Mouse (Mus musculus): ENCODE measurements around the gene Trim54. TPM values are rescaled to one million over a fixed set of nuclear protein-coding genes. Genes with fewer than 3 reads are reported as not detected.

Gene Trim54
- polyA plus RNA-seq, 1 experiment from 2014 or later = not detected

- no peaks in the 10 kb centered on the region for H3K9me3 ChIP-seq (replicated peaks; ENCODE audit: control insufficient read depth, low read length, poor library complexity, severe bottlenecking)
- peak within 1 kb of the TSS; percentile 85 for H3K4me2 ChIP-seq (ENCODE audit: low read length)
- H3K36me3 ChIP-seq (ENCODE audit: control insufficient read depth, insufficient read depth, low read length) = peaks cover 18% of the 10 kb centered on the region
- peaks cover 12% of the 10 kb centered on the region for H3K4me1 ChIP-seq (ENCODE audit: control insufficient read depth, insufficient read depth, low read length)
- H3K27me3 ChIP-seq (ENCODE audit: control insufficient read depth, insufficient read depth, low read depth, low read length) = no peaks in the 10 kb centered on the region
- H3K27ac ChIP-seq (ENCODE audit: low read length) = peak within 1 kb of the TSS; percentile 71
- peak within 1 kb of the TSS; percentile 61 for H3K4me3 ChIP-seq (ENCODE audit: low read depth, low read length)
- H3K9ac ChIP-seq (ENCODE audit: low read depth, low read length) = peak within 1 kb of the TSS; percentile 74
- WGBS = under 1% methylated on average over 19 of the region's 19 CpGs
- peak; percentile 97 for ATAC-seq
These were observed 37.6 kb downstream of the Trim54 start, which contains the start of gene Mpv17 for GRCm38 (mm10) chr5:31154152-31154553. TSS of gene Mpv17 (minus strand) at chr5:31154251.

GRCm38 (mm10) chr5:31162462-31162861 lies 46.0 kb downstream of the Trim54 start:
- Histone ChIP-seq H3K4me1 (ENCODE audit: control insufficient read depth, insufficient read depth, low read length) (no peaks in the 10 kb centered on the region), H3K27ac (ENCODE audit: low read length) (no peak overlapping the region), H3K9me3 (replicated peaks; ENCODE audit: control insufficient read depth, low read length, poor library complexity, severe bottlenecking) (no peaks in the 10 kb centered on the region), H3K9ac (ENCODE audit: low read depth, low read length) (no peak overlapping the region), H3K27me3 (ENCODE audit: control insufficient read depth, insufficient read depth, low read depth, low read length) (no peaks in the 10 kb centered on the region), H3K36me3 (ENCODE audit: control insufficient read depth, insufficient read depth, low read length) (peaks cover 47% of the 10 kb centered on the region), H3K4me2 (ENCODE audit: low read length) (no peak overlapping the region), H3K4me3 (ENCODE audit: low read depth, low read length) (no peak overlapping the region)
- no peak for ATAC-seq

DNA sequence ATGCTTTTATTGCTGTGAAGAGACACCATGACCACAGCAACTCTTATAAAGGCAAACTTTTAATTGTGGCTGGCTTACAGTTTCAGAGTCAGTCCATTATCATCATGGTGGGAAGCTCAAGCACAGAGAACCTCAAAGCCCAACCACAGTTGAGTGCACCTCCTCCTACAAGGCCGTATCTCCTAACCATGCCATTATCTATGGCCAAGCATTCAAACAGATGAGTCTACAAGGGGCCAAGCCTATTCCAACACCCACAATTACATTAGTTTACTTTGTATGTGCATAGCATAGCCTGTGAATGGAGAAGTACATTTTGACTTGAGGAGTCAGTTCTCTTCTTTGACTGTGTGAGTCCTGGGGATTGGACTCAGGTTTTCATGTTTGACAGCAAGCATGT lies 48.4 kb downstream of the Trim54 start:
- 100% methylated on average over 1 of the region's 1 CpGs for WGBS
- H3K27ac ChIP-seq (ENCODE audit: low read length) = no peak overlapping the region
- no peaks in the 10 kb centered on the region for H3K4me1 ChIP-seq (ENCODE audit: control insufficient read depth, insufficient read depth, low read length)
- H3K4me3 ChIP-seq (ENCODE audit: low read depth, low read length) = no peak overlapping the region
- H3K9me3 ChIP-seq (replicated peaks; ENCODE audit: control insufficient read depth, low read length, poor library complexity, severe bottlenecking) = no peaks in the 10 kb centered on the region
- no peak overlapping the region for H3K4me2 ChIP-seq (ENCODE audit: low read length)
- no peak overlapping the region for H3K9ac ChIP-seq (ENCODE audit: low read depth, low read length)
- ATAC-seq = no peak
- peaks cover 39% of the 10 kb centered on the region for H3K36me3 ChIP-seq (ENCODE audit: control insufficient read depth, insufficient read depth, low read length)
- no peaks in the 10 kb centered on the region for H3K27me3 ChIP-seq (ENCODE audit: control insufficient read depth, insufficient read depth, low read depth, low read length)

DNA sequence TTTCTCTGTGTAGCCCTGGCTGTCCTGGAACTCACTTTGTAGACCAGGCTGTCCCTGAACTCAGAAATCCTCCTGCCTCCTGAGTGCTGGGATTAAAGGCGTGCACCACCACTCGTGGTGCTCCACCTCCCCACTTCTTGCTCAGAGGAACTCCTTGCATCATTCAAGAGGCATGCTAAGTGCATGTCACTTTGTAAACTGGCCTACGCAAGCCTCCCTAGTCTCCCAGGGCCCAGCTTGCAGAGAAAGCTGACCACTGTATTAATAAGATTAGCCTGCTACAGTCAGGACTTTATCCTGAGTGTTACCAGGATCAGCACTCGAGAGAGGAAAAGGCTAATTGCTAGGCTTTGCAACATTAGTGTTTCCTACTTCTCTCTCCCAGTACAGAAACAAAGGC lies 52.1 kb downstream of the Trim54 start:
- H3K4me2 ChIP-seq (ENCODE audit: low read length) = no peak overlapping the region
- H3K9me3 ChIP-seq (replicated peaks; ENCODE audit: control insufficient read depth, low read length, poor library complexity, severe bottlenecking) = no peaks in the 10 kb centered on the region
- no peak overlapping the region for H3K9ac ChIP-seq (ENCODE audit: low read depth, low read length)
- peaks cover 37% of the 10 kb centered on the region for H3K36me3 ChIP-seq (ENCODE audit: control insufficient read depth, insufficient read depth, low read length)
- no peak overlapping the region for H3K27ac ChIP-seq (ENCODE audit: low read length)
- no peak overlapping the region for H3K4me3 ChIP-seq (ENCODE audit: low read depth, low read length)
- no peaks in the 10 kb centered on the region for H3K27me3 ChIP-seq (ENCODE audit: control insufficient read depth, insufficient read depth, low read depth, low read length)
- WGBS = 93% methylated on average over 4 of the region's 4 CpGs
- no peak for ATAC-seq
- no peaks in the 10 kb centered on the region for H3K4me1 ChIP-seq (ENCODE audit: control insufficient read depth, insufficient read depth, low read length)

DNA sequence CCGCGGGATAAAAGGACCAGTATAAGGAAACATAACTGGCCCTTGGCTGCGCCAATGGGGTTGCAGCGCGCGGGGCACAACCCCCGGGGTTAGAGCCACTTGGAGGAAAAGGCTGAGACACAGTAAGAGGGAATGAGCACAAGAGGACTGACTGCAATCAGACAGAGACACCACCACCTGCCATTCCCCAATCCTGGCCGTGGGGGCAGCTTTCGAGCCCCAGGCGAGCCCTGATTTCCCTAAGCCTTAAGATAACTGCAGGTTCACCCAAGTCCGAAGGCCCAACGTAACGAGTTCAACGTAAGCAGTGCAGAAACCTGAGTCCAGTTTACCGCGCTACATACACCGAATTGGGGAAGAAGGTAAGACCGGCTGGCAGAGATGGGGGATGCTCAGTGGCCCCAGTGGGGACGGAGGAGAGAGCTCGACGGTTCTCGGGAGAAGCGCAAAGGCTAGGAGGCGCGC lies 62.8 kb downstream of the Trim54 start:
- Histone ChIP-seq H3K9ac (ENCODE audit: low read depth, low read length) (peak overlapping the region; percentile 82), H3K4me1 (ENCODE audit: control insufficient read depth, insufficient read depth, low read length) (peaks cover 9% of the 10 kb centered on the region), H3K4me2 (ENCODE audit: low read length) (peak overlapping the region; percentile 93), H3K27ac (ENCODE audit: low read length) (peak overlapping the region; percentile 96), H3K4me3 (ENCODE audit: low read depth, low read length) (peak overlapping the region; percentile 87), H3K27me3 (ENCODE audit: control insufficient read depth, insufficient read depth, low read depth, low read length) (no peaks in the 10 kb centered on the region), H3K36me3 (ENCODE audit: control insufficient read depth, insufficient read depth, low read length) (no peaks in the 10 kb centered on the region), H3K9me3 (replicated peaks; ENCODE audit: control insufficient read depth, low read length, poor library complexity, severe bottlenecking) (no peaks in the 10 kb centered on the region)
- peak; percentile 76 for ATAC-seq
- under 1% methylated on average over 25 of the region's 25 CpGs for WGBS

DNA sequence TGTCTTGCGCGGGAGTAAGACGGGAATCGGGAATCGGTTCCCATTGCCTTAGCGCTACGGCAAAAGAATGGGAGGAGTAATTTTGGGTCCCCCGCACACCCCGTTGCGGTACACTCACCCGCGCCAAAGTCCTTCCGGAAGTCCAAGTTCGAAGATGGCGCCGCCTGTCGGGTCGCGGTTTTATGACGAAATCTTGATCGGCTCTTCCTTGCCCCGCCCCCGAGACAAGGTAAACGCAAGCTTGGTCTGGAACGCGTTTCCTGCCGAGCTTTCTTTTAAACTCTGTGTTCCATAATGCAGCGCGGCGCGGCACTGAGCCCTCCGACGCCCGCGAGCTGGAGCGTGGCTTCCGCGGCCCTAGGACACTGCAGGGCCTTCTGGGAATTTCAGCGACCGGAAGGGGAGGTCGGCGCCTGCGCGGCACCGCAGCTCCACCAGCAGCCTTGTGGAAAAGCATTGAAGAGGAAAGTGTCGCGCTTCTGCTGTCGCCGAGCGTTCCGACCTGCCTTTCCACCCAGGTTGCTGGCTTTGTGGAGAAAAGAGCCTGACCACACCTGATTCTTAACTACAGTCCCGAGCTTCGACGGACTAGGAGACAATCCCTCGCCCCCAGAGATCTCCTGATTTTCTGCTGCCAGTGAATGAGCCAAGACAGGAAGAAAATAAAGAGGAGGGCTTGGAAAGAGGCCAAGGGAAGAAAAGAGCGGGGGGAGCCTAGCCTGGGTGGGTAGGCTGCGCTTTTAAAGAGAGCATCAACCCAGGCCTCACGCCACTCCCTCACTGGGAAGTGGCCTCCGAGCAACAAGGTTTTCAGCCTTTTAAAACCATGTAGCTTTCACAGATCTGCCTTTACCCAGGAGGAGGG lies 63.5 kb downstream of the Trim54 start, which contains the start of the genes Gm29609 and Gtf3c2:
Gm29609 (minus strand) TSS at position 146 of the 865 bp plus-strand sequence.
Gtf3c2 (minus strand) TSS at position 379 of the 865 bp plus-strand sequence.
- H3K9me3 ChIP-seq (replicated peaks; ENCODE audit: control insufficient read depth, low read length, poor library complexity, severe bottlenecking) = no peaks in the 10 kb centered on the region
- WGBS = under 1% methylated on average over 59 of the region's 59 CpGs
- peak; percentile 99 for ATAC-seq
- H3K27ac ChIP-seq (ENCODE audit: low read length) = peak within 1 kb of the TSS; percentile 96
- H3K4me3 ChIP-seq (ENCODE audit: low read depth, low read length) = peak within 1 kb of the TSS; percentile 87
- no peaks in the 10 kb centered on the region for H3K36me3 ChIP-seq (ENCODE audit: control insufficient read depth, insufficient read depth, low read length)
- peaks cover 9% of the 10 kb centered on the region for H3K4me1 ChIP-seq (ENCODE audit: control insufficient read depth, insufficient read depth, low read length)
- peak within 1 kb of the TSS; percentile 93 for H3K4me2 ChIP-seq (ENCODE audit: low read length)
- H3K9ac ChIP-seq (ENCODE audit: low read depth, low read length) = peak within 1 kb of the TSS; percentile 82
- no peaks in the 10 kb centered on the region for H3K27me3 ChIP-seq (ENCODE audit: control insufficient read depth, insufficient read depth, low read depth, low read length)

GRCm38 (mm10) chr5:31181183-31181770 lies 64.8 kb downstream of the Trim54 start:
- no peak for ATAC-seq

DNA sequence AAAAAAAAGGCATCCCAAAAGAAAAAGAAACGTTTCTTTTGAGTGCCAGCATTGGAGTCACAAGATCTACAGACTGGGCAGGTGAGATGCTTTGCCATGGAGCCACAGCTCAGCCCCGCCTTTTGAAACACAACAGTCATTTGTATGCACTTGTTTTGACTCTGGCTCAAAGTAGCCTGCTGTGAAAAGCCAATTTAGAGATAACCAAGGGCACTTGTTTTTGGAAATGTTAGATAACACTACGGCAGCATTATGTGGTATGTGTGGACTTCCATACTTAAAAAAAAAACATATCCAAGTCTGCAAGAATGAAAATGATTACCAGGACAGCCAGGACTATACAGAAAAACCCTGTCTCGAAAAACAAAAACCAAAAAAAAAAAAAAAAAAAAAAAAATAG lies 67.2 kb downstream of the Trim54 start:
- no peak overlapping the region for H3K27ac ChIP-seq (ENCODE audit: low read length)
- no peaks in the 10 kb centered on the region for H3K27me3 ChIP-seq (ENCODE audit: control insufficient read depth, insufficient read depth, low read depth, low read length)
- H3K36me3 ChIP-seq (ENCODE audit: control insufficient read depth, insufficient read depth, low read length) = peaks cover 13% of the 10 kb centered on the region
- H3K4me1 ChIP-seq (ENCODE audit: control insufficient read depth, insufficient read depth, low read length) = peaks cover 8% of the 10 kb centered on the region
- no peak overlapping the region for H3K4me2 ChIP-seq (ENCODE audit: low read length)
- no peak overlapping the region for H3K4me3 ChIP-seq (ENCODE audit: low read depth, low read length)
- WGBS = 67% methylated on average over 4 of the region's 4 CpGs
- H3K9ac ChIP-seq (ENCODE audit: low read depth, low read length) = no peak overlapping the region
- H3K9me3 ChIP-seq (replicated peaks; ENCODE audit: control insufficient read depth, low read length, poor library complexity, severe bottlenecking) = no peaks in the 10 kb centered on the region
- no peak for ATAC-seq

More at GRCm38 (mm10) chr5:31181183-31181770, 64.8 kb downstream of the Trim54 start:
- no peaks in the 10 kb centered on the region for H3K36me3 ChIP-seq (ENCODE audit: control insufficient read depth, insufficient read depth, low read length)
- no peak overlapping the region for H3K9ac ChIP-seq (ENCODE audit: low read depth, low read length)
- H3K9me3 ChIP-seq (replicated peaks; ENCODE audit: control insufficient read depth, low read length, poor library complexity, severe bottlenecking) = no peaks in the 10 kb centered on the region
- no peak overlapping the region for H3K27ac ChIP-seq (ENCODE audit: low read length)
- peaks cover 9% of the 10 kb centered on the region for H3K4me1 ChIP-seq (ENCODE audit: control insufficient read depth, insufficient read depth, low read length)
- H3K4me2 ChIP-seq (ENCODE audit: low read length) = no peak overlapping the region
- 95% methylated on average over 9 of the region's 9 CpGs for WGBS
- H3K4me3 ChIP-seq (ENCODE audit: low read depth, low read length) = no peak overlapping the region
- no peaks in the 10 kb centered on the region for H3K27me3 ChIP-seq (ENCODE audit: control insufficient read depth, insufficient read depth, low read depth, low read length)
